Mouse (Mus musculus) cerebellum, adult 2 months (tissue): ENCODE measurements at regions not wholly inside any gene's neighbourhood (a gene's known extent, or its start where the extent isn't known, plus 50 kb on each side); places are given as distances from the start of the nearest gene placed in this dataset.

ENCODE experiments used
- CTCF ChIP-seq: fragments of 200-500 bp; IDR thresholded peaks from 2 replicates; pipeline ENCODE4 v1.5.1; 2011; ENCODE audit warnings: low read depth, mild to moderate bottlenecking, control low read depth, low read length, moderate library complexity, borderline replicate concordance; ENCODE audit not compliant: insufficient read depth
- POLR2A ChIP-seq: fragments of 200-500 bp; IDR thresholded peaks from 2 replicates; pipeline ENCODE4 v1.6.1; 2011; ENCODE audit warnings: low read length, control low read depth, borderline replicate concordance; ENCODE audit not compliant: insufficient read depth

- TF ChIP-seq CTCF (no peak), POLR2A (no peak)
Observed at GRCm38 (mm10) chr9:52301521-52301920, 133.1 kb upstream of the Zc3h12c start.
